Mouse (Mus musculus): ENCODE data around the gene Gm20914. TPM values are rescaled to one million over a fixed set of nuclear protein-coding genes. Genes with fewer than 3 reads are reported as not detected.
"Not testable (repeated sequence)": the region's sequence is repeated elsewhere in the genome, so short reads cannot be mapped to it uniquely, and the experiment has no call there.

The Gm20914 gene
- total RNA-seq (2021), result not detected

DNA sequence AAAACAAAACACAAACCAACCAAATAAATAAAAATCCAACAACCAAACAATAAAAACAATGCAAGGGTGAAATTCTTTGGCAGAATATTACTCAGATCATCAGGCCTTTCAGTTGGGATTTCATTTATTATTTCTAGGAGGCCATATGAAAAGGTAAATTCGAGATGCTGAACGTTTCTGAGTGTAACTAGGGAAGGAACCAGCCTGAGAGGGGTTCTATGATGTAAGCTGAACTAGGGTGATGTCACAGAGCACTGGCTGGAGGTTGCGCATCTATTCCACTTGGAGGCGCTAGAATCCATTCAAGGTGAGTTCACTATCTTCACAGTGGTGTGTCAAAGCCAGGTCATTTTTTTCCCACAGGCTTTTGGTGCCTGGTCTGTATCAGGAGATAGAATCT is at the start of gene Gm20914:
Gm20914 (plus strand) TSS at position 301 of the 400 bp plus-strand sequence.
- DNase-seq (ENCODE audit: low spot score in 2 of 2), result not testable (repeated sequence)

More for the DNA sequence above, at the start of gene Gm20914:
- intact Hi-C loops (cut with DNase I), result not testable (repeated sequence)

Other genes starting within 250 kb of the Gm20914 start
- not detected for gene Gm21854, start 69.0 kb upstream of the Gm20914 start, total RNA-seq (2021)
- gene Gm28171, start 67.4 kb downstream of the Gm20914 start, total RNA-seq (2021), result not detected
- not detected for gene Gm21778, start 216.5 kb downstream of the Gm20914 start, total RNA-seq (2021)